Mouse (Mus musculus): ENCODE data around the gene Cd200. TPM values are rescaled to one million over a fixed set of nuclear protein-coding genes. Genes with fewer than 3 reads are reported as not detected.

Gene Cd200
- polyA plus RNA-seq (2015; fragmentation: Nextera tagmentation; extraction: Ambion mirVana) = 26.1 and 33.1 TPM in 2 replicates

GRCm38 (mm10) chr16:45408425-45409063, at the start of gene Cd200:
Cd200 (minus strand) TSS chr16:45409053.

Other genes with a start within 250 kb of the Cd200 start
- gene Btla, start 184.7 kb downstream of the Cd200 start, polyA plus RNA-seq (2015; fragmentation: Nextera tagmentation; extraction: Ambion mirVana) = 0.18 TPM in 1 of 2 replicates, not detected in the other
- gene Gm609, start 83.9 kb upstream of the Cd200 start, polyA plus RNA-seq (2015; fragmentation: Nextera tagmentation; extraction: Ambion mirVana) = not detected in 2 replicates
- gene Gm17783, start 123.0 kb upstream of the Cd200 start, polyA plus RNA-seq (2015; fragmentation: Nextera tagmentation; extraction: Ambion mirVana) = not detected in 2 replicates
- gene Slc9c1, start 126.3 kb upstream of the Cd200 start, polyA plus RNA-seq (2015; fragmentation: Nextera tagmentation; extraction: Ambion mirVana) = not detected in 2 replicates
- 0.88 and 1.8 TPM in 2 replicates for gene Gcsam, start 201.3 kb upstream of the Cd200 start, polyA plus RNA-seq (2015; fragmentation: Nextera tagmentation; extraction: Ambion mirVana)
- 0.17 TPM in 1 of 2 replicates, not detected in the other for gene BC016579, start 245.0 kb upstream of the Cd200 start, polyA plus RNA-seq (2015; fragmentation: Nextera tagmentation; extraction: Ambion mirVana)

Measured in skeletal muscle tissue, postnatal 0 days (tissue).